Mouse (Mus musculus) lung, adult 18-20 months (tissue): ENCODE measurements around the gene Mipol1.
"Not testable (repeated sequence)": the region's sequence is repeated elsewhere in the genome, so short reads cannot be mapped to it uniquely, and the experiment has no call there.

Experiments used
- DNase-seq, 2 experiments: peaks; one replicate each; pipeline ENCODE4 v3.0.0; 2022; ENCODE audit warnings: mixed read lengths in 2 of 2

Gene Mipol1

DNA sequence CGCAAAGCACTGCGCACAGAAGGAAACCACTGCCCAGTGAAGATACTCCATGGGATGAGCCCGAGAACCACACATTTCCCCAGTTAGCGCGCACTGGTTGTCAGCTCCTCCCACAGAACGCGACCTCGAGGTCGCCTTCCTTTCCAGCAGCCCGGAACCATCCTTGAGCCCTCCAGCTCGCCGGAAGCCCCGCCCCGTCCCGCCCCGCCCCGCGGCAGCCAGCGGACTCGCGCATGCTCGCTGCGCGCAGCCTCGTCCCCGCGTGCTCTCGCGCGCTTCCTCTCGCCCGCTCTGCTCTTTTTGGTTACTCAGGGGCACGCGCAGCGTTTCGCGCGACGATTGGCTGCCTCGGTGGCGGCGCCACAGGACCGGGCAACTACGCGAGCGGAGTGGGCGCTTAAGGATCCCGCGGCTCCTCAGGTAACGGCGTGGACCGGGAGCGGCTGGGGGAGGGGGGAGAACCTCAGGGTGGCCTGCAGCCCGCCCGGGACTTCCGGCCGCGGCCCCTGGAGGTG lies at the start of gene Mipol1, which contains the start of gene Prps1l3:
Gene Mipol1, plus strand, starts transcription at position 236 of the 515 bp plus-strand sequence.
Gene Prps1l3, plus strand, starts transcription at position 221 of the 515 bp plus-strand sequence.
- peak; percentile 90 to 93 for DNase-seq

DNA sequence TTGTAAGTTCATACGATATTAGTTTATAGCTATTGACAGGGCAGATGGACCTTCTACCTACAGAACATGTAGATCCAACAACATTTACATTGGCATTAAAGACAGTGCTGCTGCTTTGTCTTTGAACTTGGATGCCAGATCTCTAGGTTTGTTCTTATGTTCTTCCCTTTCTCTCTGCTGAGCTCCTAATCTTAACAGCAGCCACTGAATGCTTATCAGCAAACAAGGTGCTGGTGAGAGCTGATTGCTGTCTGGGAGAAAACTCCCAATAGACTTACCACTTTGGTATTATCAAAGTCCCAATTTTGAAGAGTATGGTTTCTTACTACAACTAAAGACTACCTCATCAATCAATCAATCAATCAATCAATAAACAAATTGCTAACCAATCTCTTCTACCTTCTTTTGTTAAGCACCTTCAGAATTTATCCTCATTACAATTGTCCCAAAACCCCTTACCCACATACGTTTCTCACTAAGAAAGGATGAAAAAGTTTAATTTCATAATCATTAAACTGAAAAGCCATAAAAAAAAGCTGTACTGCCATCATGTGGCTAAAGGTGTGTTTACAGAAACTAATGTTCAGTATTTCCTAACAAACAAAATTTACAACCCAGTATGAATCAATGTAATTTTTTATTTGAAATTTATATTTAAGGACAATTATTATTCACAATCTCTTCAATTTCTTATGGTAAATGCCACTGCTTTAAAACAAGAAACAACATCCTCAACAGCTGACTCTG lies 45.7 kb upstream of the Mipol1 start:
- no peak for DNase-seq

DNA sequence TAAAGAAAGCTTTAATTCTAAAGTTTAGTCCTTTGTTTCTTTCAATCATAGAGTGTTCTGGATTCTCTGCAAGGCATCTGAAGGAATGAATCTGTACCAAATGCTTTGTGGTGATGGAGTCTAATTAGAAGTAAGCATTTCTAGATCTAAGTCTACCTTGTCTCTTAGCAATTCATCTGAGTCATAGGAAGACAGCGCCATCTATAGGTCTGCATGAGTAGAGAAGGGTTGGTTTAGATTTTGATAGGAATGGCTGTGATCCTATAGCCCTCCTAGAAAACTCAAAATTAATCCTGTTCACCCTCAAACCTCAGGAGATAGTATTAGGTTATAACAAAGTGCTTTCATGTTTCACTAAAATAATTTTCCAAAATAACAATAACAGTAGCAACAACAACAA lies 44.8 kb upstream of the Mipol1 start:
- peak in 1 of 2 experiments; percentile 6 for DNase-seq

DNA sequence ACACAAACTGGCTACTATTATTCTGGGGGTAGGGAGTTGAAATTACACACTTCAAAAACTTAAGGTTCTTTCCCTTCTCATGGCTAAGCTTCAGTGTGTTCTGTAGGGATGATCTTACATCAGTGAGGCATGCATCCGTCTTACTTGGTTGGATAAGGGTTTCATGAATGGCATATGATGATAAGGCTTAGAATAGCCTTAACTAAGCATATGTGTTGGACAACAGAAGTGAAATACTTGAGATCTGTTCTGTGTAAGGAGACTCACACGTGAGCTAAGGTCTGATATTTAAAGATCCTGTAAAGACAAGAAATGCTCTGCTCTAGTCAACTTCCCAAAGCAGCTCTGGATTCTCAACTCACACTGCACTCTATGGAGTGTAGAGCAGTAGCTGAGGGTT lies 44.1 kb upstream of the Mipol1 start:
- DNase-seq, result no peak

DNA sequence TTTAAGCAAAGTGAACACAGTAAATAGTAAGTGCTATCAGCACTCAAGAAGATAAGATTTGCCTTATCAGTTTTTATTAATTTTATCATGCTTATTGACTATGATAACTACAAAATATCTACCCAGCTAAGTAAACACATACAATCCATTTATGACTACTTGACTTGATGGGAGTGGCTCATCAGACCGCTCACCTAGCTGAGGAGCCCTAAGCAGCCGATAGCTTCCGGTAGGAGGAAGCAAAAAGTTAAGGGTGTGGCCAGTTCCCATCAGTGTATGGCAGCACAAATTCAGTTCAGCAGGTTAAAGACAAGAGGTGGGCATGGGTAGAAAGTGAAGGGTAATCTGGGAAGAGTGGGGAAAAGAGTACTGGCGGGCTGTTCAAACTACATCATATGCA lies 43.2 kb upstream of the Mipol1 start:
- DNase-seq, result no peak

- DNase-seq, result peak in 1 of 2 experiments; percentile 3
Observed at GRCm38 (mm10) chr12:57194609-57195008, 35.6 kb upstream of the Mipol1 start.

DNA sequence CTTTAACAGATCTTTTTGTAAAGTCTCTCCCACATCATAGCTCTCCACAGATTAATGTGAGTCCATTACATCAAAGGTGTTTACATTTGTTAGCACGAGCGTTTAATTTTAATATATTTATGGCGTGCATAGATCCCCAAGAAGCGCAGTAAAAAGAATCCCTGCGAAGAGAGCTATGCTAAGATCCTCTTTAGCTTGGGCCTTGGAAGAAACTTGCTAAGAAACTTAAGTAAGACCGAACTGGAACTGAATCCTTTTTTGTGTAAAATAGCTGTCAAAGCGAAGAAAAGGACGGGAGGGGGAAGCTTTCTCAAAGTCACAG lies 34.0 kb upstream of the Mipol1 start:
- DNase-seq, result no peak

- DNase-seq, result peak; percentile 5 to 7
Observed at GRCm38 (mm10) chr12:57196608-57197362, 33.4 kb upstream of the Mipol1 start.

DNA sequence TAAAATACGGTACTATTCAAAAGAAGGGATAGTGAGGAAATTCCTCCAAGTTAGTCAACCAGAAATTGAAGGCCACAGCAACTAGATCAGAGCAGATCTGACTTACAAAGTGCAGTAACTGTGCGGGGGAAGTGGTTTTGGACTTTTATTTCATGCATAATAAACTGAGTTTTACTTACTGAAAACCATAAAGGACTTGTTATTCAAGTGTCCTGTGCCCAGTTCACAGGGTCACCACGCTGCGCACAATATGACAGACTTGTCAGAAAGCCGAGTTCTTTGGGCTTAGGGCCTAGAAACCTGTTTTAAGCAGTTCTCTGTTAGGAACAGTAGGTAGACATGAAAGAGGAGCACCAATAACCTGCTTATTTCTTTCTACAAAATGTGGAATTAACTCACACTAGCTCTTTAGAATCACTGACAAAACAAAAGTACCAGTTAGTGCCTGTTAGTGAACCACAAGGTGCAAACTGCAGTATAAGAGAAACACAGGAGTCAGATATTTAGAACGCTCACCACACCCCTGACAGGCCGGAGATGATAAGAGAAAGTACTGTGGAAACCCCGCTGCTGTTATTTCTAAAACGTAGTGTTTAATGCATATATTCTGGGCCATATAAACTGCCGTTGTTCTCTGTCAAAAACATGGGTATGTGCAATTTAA lies 32.7 kb upstream of the Mipol1 start, which contains the start of gene Slc25a21:
Gene Slc25a21, minus strand, starts transcription at position 110 of the 664 bp plus-strand sequence.
- DNase-seq, result no peak

GRCm38 (mm10) chr12:57198269-57198668 lies 32.0 kb upstream of the Mipol1 start:
- no peak for DNase-seq

GRCm38 (mm10) chr12:57199427-57199826 lies 30.8 kb upstream of the Mipol1 start:
- no peak for DNase-seq

DNA sequence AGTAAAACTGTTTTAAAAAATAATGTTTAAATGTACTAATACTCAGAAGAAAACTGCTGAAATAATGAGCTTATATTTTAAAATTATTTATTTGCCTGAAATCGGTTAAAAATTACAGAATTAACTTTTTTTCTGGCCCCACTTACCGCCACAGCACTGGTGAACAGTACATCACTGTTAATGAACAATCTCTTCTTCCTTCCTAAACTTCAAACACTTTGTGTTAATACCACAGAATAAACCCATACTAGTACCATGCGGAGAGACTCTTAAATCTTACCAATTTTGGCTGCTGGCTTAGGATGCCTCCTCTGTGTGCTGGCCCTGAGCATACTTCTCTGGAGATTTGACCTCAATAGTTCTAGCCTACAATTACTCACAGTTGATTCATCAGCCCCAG lies 28.3 kb upstream of the Mipol1 start:
- DNase-seq, result no peak

DNA sequence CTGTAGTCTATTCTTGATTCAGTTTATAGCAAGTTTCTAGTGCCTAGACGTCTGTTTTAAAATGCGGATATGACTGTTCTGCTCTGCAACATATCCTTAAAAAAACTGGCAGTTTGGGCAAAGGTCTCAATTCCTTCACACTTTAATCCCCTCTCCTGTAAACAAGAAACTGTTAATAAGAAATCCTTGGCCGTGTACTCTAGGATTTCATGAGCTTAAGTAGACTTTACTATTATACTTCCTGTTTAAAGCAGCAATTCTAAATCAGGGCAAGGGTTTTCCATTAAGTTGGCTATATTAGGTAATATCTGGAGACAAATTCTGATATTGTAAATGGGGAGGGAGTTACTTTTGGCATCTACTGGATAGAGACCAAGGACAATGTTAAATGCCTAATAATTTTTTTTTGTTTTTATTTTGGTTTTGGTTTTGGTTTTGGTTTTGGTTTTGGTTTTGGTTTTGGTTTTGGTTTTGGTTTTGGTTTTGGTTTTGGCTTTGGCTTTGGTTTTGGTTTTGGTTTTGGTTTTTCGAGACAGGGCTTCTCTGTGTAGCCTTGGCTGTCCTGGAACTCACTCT lies 25.9 kb upstream of the Mipol1 start:
- DNase-seq, result no peak

DNA sequence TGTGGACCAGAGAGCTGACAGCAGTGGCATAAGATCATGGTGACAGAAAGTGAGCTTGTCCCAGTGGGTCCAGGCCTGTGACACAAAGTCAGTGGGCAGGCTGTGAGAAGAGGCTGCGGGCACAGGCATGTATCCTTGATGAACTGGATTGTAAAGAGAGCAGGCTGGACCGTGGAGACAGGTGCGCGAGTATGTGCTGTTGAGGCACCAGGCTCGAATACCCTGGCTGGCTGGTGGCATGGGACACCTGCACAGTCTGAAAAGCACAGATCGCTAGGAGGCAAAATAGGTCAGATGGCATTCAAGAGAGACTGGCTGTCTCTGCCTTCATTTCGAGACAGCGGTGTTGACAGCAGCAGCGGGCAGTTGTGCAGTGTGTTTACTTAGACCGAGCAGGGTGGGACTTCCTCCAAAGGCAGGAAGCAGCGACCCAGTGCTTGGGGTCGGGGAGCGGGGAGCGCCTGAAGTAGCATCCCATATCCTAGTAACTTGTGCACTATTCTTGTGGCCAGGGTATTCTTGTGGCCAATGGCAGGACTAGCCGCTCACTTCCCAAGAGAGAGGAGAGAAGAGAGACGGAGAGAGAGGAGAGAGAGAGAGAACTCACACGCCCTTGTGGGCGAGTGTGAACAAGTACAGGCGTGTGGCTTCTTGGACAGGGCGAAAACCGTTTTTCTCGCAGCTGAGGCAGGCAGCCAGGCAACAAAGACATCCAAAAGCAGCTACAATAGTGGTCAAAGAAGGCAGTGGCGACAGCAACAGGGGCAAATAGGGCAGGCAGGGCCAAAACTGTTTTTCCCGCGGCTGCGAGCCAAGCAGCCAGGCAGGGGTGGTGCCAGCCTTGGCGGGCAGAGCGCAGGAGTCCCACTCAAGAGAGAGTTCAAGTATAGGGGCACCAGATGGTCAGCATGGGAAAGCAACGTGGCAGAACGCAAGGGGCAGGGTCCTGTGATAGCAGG lies 18.6 kb upstream of the Mipol1 start:
- DNase-seq, result peak; percentile 42 to 54

DNA sequence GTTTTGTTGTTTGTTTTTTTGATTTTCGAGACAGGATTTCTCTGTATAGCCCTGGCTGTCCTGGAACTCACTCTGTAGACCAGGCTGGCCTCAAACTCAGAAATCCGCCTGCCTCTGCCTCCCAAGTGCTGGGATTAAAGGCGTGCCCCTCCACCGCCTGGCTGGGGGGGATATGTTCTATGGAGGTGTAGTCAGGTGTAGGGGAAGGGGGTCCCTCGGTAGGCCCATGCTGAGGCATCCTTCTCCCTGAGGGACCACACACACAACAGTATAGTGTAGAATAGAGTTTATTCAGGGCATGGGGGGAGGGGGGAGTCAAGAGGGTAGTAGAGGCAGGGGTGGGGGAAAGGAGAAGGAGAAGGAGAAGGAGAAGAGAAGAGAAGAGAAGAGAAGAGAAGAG lies 17.8 kb upstream of the Mipol1 start:
- not testable (repeated sequence) for DNase-seq

DNA sequence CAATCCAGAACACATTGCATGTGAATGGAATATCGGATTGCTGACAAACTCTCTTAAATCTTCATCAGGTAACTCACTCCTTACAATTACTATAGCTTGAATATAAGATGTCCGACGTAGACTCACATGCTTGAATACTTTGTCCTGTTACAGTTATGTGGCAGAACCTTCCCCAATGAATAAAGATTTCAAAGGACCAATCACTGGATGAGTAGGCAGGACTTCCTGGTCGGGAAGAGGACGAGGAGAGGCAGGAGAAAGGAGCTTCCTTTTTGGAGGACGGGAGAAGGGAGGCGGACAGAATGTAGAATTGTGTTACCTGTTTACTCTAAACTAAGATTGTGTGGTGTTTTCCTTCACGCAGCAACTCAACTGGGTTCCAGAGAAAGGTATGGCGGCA lies 3.8 kb upstream of the Mipol1 start:
- no peak for DNase-seq

DNA sequence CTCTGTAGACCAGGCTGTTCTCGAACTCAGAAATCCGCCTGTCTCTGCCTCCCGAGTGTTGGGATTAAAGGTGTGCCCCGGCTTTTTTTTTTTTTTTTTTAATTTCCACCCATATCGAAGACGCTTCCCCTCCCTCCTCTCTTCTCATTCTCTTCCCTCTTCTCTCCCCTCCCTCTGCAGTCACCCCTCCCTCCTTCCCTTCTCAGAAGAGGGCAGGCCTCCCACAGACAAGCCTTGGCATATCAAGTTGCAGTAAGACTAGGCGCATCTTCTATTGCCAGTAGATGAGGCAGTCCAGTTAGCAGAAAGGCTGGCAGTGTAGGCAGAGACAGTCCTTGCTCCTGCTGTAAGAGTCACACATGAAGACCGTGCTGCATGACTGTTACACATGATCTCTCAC lies 2.5 kb upstream of the Mipol1 start:
- no peak for DNase-seq

GRCm38 (mm10) chr12:57229703-57230102 lies 524 bp upstream of the Mipol1 start:
- DNase-seq, result no peak

DNA sequence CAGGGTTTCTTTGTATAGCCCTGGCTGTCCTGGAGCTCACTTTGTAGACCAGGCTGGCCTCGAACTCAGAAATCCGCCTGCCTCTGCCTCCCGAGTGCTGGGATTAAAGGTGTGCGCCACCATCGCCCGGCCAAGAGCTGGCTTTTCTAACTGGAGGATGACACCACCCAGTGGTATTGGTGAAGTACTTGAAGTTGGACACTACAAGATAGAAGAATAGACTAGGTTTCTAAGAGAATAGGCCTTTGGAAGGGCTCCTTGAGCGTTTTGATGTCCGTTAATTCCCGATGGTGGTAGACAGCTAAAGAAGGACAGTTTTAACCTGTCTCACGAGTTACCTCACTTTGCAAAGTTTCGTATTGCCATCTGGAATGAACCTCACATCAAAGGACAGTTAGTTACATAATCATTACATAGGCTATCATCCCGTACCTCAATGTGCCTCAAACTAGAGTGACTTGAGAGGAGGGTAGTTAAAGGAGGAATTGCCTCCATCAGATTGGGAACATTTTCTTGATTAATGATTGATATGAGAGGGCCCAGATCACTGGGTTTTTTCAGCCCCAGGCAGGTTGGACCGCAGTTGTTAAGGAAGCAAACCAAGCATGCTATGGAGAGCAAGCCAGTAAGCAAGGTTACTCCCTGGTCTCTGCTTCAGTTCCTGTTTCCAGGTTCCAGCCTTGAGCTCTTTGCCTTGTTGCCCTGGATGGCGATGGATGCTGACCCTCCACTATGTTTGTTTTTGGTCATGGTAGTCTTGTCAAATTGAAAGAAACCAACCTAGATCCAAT lies 1.1 kb downstream of the Mipol1 start:
- DNase-seq, result peak in 1 of 2 experiments; percentile 32

DNA sequence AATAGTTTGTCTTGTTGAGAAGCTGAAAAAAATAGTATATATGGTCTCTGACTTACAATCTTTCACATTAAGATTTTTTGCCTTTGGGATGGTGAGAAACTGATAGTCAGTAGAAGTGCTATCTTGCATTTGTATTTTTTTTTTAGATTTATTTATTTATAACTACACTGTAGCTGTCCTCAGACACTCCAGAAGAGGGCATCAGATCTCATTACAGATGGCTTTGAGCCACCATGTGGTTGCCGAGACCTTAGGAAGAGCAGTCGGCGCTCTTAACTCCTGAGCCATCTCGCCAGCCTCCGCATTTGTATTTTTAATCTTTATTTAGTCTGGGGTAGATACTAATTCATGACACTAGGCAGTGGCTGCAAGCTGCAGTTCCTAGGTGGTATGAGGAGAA lies 3.2 kb downstream of the Mipol1 start:
- no peak for DNase-seq
